Mouse (Mus musculus) embryo, embryonic 10 days (tissue): ENCODE data around the gene AI987944.

Experiments
- DNase-seq: peaks from one replicate; pipeline ENCODE4 v3.0.0-alpha.2; 2015; ENCODE audit warnings: low spot score

AI987944 gene

GRCm38 (mm10) chr7:41393048-41393971, at the start of gene AI987944:
TSS of gene AI987944 (minus strand) at chr7:41393379.
- DNase-seq = peak; percentile 92

GRCm38 (mm10) chr7:41394130-41394529, 951 bp upstream of the AI987944 start:
- no peak for DNase-seq
